Mouse (Mus musculus) kidney, adult 10 weeks (tissue): ENCODE results near the gene Slc35f6. TPM values are rescaled to one million over a fixed set of nuclear protein-coding genes. Genes with fewer than 3 reads are reported as not detected.

Experiments
- polyA plus RNA-seq: library from polyadenylated mRNA; stranded (reverse); fragments of 350-450 nt; fragmentation: Illumina TruSeq; extraction: RNeasy Lipid Tissue Mini Kit (QIAGEN cat#74804); gene quantifications from one replicate; pipeline ENCODE4 v1.2.3, GENCODE M21; 2014; ENCODE audit warnings: low read depth, low replicate concordance

Gene Slc35f6
- 6.8 TPM for polyA plus RNA-seq

DNA sequence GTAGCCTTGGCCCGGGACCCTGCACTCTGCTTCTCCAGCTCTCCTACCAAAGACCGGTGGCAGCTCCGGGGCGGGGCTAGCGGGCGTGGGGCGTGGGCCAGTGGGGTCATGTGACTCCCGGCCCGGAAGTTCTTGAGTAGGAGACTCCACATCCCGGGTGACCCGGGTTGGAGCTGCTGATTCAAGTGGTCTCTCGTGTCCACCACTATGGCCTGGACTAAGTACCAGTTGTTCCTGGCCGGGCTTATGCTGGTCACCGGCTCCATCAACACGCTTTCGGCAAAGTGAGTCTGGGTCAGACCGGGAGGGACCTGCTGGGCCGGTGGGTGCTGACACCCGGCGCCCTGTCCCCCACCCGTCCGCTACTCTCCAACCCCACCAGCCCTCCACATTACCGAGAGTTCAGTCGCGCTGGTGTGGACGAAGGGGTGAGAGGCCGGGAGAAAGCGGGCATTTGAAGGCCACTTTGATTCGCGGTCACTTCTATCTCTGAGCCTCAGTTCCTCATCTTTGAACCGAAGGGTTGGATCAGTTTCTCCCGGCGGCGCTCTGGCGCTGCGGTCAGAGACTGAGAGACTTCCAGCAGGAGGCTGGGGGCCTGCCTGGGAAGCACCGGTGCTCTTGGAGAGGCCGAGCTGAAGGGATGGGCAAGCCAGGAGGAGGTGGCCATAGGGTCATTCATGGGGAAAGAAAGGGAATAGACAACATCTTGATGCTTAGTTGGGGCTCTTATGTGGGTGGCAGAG is at the start of gene Slc35f6:
Gene Slc35f6, plus strand, starts transcription at position 119 of the 746 bp plus-strand sequence.

DNA sequence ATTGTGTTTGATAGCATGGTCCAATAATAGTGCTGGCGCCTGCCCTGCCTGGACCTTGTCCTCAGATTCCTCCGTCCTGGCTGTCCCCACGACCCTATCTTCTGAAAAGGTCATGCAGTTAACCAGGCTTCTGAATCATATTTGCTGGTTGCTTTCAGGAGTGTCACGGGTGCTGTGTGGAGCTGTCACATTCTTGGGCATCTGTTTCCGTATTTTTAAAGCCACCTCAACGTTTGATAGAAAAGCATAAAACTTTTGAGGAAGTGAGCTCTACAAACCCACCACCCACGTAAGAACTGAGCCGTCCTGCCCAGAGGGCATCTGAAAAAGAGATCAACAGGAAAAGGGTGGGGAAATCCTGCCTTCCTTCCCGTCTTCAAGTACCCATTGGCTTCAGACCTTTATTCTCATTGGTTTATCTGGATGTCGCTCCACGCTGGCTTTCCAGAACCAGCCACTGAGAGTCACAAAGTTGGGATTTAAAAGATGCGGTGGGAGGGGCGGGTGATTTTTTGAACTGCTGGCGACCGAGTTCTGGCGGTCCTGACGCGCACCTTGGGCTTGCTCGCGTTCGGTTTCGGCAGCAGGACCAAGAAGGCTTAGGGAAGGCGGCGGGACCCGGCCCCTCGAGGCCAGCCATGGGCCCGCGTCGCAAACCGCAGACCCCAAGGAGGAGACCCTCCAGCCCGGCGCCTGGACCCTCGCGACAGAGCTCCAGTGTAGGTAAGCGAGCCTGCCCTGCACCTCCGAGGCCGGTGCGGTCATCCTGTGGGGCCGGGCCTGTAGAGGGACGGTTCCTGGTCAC is 18.9 kb downstream of the Slc35f6 start, which contains the start of gene Cenpa:
Gene Cenpa, plus strand, starts transcription at position 387 of the 805 bp plus-strand sequence.

Other genes with a start within 250 kb of the Slc35f6 start
- gene Otof, start 186.0 kb upstream of the Slc35f6 start, polyA plus RNA-seq: not detected
- not detected for gene 1700001C02Rik, start 181.9 kb upstream of the Slc35f6 start, polyA plus RNA-seq
- not detected for gene Cib4, start 102.1 kb upstream of the Slc35f6 start, polyA plus RNA-seq
- 0.32 TPM for gene Kcnk3, start 59.8 kb upstream of the Slc35f6 start, polyA plus RNA-seq
- gene Cenpa, start 18.8 kb downstream of the Slc35f6 start, polyA plus RNA-seq: 2.0 TPM
- 0.16 TPM for gene Dpysl5, start 63.6 kb downstream of the Slc35f6 start, polyA plus RNA-seq
- gene Mapre3, start 166.7 kb downstream of the Slc35f6 start, polyA plus RNA-seq: 12.5 TPM
- gene Tmem214, start 220.1 kb downstream of the Slc35f6 start, polyA plus RNA-seq: 11.5 TPM
- gene Agbl5, start 240.8 kb downstream of the Slc35f6 start, polyA plus RNA-seq: 3.8 TPM